ENCODE assay signal across 30 mouse cellular contexts in genomic region chr8:94725998-94726397, GRCm38 (mm10). TPM values are rescaled to one million over a fixed set of nuclear protein-coding genes. Genes with fewer than 3 reads are reported as not detected.
DNase-seq lines count a peak whose midpoint lies in the region; ATAC-seq and TF ChIP-seq lines count a peak whose summit lies in the region.
"Had no signal": no experiment of that assay in that cellular context is flagged by ENCODE, and none has a peak within 500 bp of the region (broad histone marks: within the 10 kb centered on the region; RNA-seq: fewer than 3 reads in every experiment).

No protein-coding gene starts in this region.

- intact Hi-C loops in heart, adult 2 months (cut with DNase I), result no loop called here

- no peak for ATAC-seq in kidney, embryonic 15.5 days (replicated peaks; ENCODE audit: low FRiP score)
- ATAC-seq in lung, embryonic 14.5 days (ENCODE audit: insufficient read depth), result no peak
- ATAC-seq: activated CD4-positive, CD25-positive, alpha-beta regulatory T cell, adult 4 months; forebrain, embryonic 15.5 days had no signal

- no peak for TF ChIP-seq CTCF in heart, adult 2 months (IDR thresholded peaks at IDR 0.05)
- no peak for TF ChIP-seq CTCF in lung, embryonic 14.5 days (IDR thresholded peaks at IDR 0.05; ENCODE audit: low read depth)
- no peak for TF ChIP-seq CTCF in lung, adult 2 months (IDR thresholded peaks at IDR 0.05; ENCODE audit: insufficient read depth, low read length)

- H3K4me2 ChIP-seq in kidney, embryonic 15.5 days, result no peak overlapping the region
- no peak overlapping the region for H3K4me2 ChIP-seq in lung, embryonic 14.5 days
- H3K4me2 ChIP-seq: embryonic facial prominence, embryonic 13.5 days; forebrain, embryonic 12.5 days; forebrain, embryonic 15.5 days; heart, embryonic 11.5 days; hindbrain, embryonic 12.5 days had no signal

- no peaks in the 10 kb centered on the region for H3K9me3 ChIP-seq in kidney, embryonic 15.5 days (replicated peaks)
- H3K9me3 ChIP-seq in lung, embryonic 14.5 days (ENCODE audit: low read depth, low read length), result no peaks in the 10 kb centered on the region
- H3K9me3 ChIP-seq: embryonic facial prominence, embryonic 10.5 days; embryonic facial prominence, embryonic 13.5 days; forebrain, embryonic 12.5 days; forebrain, embryonic 15.5 days; hindbrain, embryonic 12.5 days had no signal

- H3K27ac ChIP-seq in heart, adult 2 months, result no peak overlapping the region
- peak overlapping the region; percentile 29; the same call in 1 of the 2 replicates for H3K27ac ChIP-seq in kidney, embryonic 15.5 days
- no peak overlapping the region for H3K27ac ChIP-seq in lung, embryonic 14.5 days (ENCODE audit: low read depth)
- H3K27ac ChIP-seq: embryonic facial prominence, embryonic 10.5 days; embryonic facial prominence, embryonic 13.5 days; forebrain, embryonic 12.5 days; forebrain, embryonic 15.5 days; hindbrain, embryonic 12.5 days had no signal

- DNase-seq in heart, adult 11 months, result peak; percentile 61
- no peak for DNase-seq in heart, adult 2 months
- DNase-seq in kidney, postnatal 4 days, result no peak
- peak; percentile 27 for DNase-seq in lung, embryonic 14.5 days
- DNase-seq in lung, postnatal 14 days, result no peak
- peak; percentile 32 for DNase-seq in lung, postnatal 36 days
- DNase-seq in lung, adult 2 months, result no peak
- DNase-seq: adrenal gland, adult 8-10 months; adrenal gland, postnatal 25 days; cerebellum, adult 11-12 months; cerebellum, adult 8-10 months; cerebellum, postnatal 10 days; cerebellum, postnatal 36 days; embryo, embryonic 11 days; gastrocnemius, postnatal 25 days had no signal

- TF ChIP-seq POLR2A in heart, adult 2 months (IDR thresholded peaks at IDR 0.05; ENCODE audit: insufficient read depth, low read depth, low read length), result no peak
- no peak for TF ChIP-seq POLR2A in lung, adult 2 months (IDR thresholded peaks at IDR 0.05; ENCODE audit: borderline replicate concordance, extremely low read depth, low read depth, low read length)

- no peaks in the 10 kb centered on the region for H3K27me3 ChIP-seq in heart, adult 2 months (ENCODE audit: control insufficient read depth, insufficient read depth, low read length)
- no peaks in the 10 kb centered on the region for H3K27me3 ChIP-seq in kidney, embryonic 15.5 days
- no peaks in the 10 kb centered on the region for H3K27me3 ChIP-seq in lung, embryonic 14.5 days (ENCODE audit: insufficient read depth, low read length)
- H3K27me3 ChIP-seq: embryonic facial prominence, embryonic 13.5 days; forebrain, embryonic 12.5 days; forebrain, embryonic 15.5 days; hindbrain, embryonic 12.5 days had no signal

- no peaks in the 10 kb centered on the region for H3K79me2 ChIP-seq in heart, adult 2 months (replicated peaks; ENCODE audit: control insufficient read depth, insufficient read depth, low read length)

- H3K4me3 ChIP-seq in heart, adult 2 months, result no peak overlapping the region
- no peak overlapping the region for H3K4me3 ChIP-seq in kidney, embryonic 15.5 days (replicated peaks)
- no peak overlapping the region for H3K4me3 ChIP-seq in lung, embryonic 14.5 days (ENCODE audit: low read depth, low read length)
- H3K4me3 ChIP-seq in lung, adult 2 months (replicated peaks; ENCODE audit: extremely low read depth, low read depth, low read length), result no peak overlapping the region
- H3K4me3 ChIP-seq: embryonic facial prominence, embryonic 10.5 days; embryonic facial prominence, embryonic 13.5 days; erythroblast, embryonic 14.5 days; forebrain, embryonic 12.5 days; forebrain, embryonic 15.5 days; hindbrain, embryonic 12.5 days had no signal

- H3K4me1 ChIP-seq in heart, adult 2 months (ENCODE audit: control insufficient read depth, insufficient read depth, low read length), result peaks cover 3% of the 10 kb centered on the region
- peaks cover 6% of the 10 kb centered on the region; the same call in 1 of the 2 replicates for H3K4me1 ChIP-seq in kidney, embryonic 15.5 days
- no peaks in the 10 kb centered on the region for H3K4me1 ChIP-seq in lung, embryonic 14.5 days (ENCODE audit: insufficient read depth)
- H3K4me1 ChIP-seq in lung, adult 2 months (ENCODE audit: control insufficient read depth, insufficient read depth, low read length), result 0 out of 2 replicates have a peak, but pooled peaks cover 2% of the 10 kb centered on the region
- H3K4me1 ChIP-seq: embryonic facial prominence, embryonic 10.5 days; embryonic facial prominence, embryonic 13.5 days; forebrain, embryonic 12.5 days; forebrain, embryonic 15.5 days; hindbrain, embryonic 12.5 days had no signal

- 53% methylated on average over 5 of the region's 5 CpGs for WGBS in heart, adult 2 months
- WGBS in kidney, embryonic 15.5 days, result 76% methylated on average over 5 of the region's 5 CpGs
- 61% methylated on average over 5 of the region's 5 CpGs for WGBS in lung, embryonic 14.5 days
- WGBS in lung, adult 2 months, result 47% methylated on average over 5 of the region's 5 CpGs

- no peak for TF ChIP-seq EP300 in heart, adult 2 months (IDR thresholded peaks at IDR 0.05; ENCODE audit: insufficient read depth, low read depth, low read length)

- no peak overlapping the region for H3K9ac ChIP-seq in heart, adult 2 months (ENCODE audit: low read depth, low read length)
- no peak overlapping the region for H3K9ac ChIP-seq in kidney, embryonic 15.5 days
- H3K9ac ChIP-seq in lung, embryonic 14.5 days, result no peak overlapping the region
- H3K9ac ChIP-seq: embryonic facial prominence, embryonic 13.5 days; forebrain, embryonic 12.5 days; forebrain, embryonic 15.5 days; hindbrain, embryonic 12.5 days had no signal

- H3K36me3 ChIP-seq in heart, adult 2 months (ENCODE audit: control insufficient read depth, insufficient read depth, low read length), result no peaks in the 10 kb centered on the region
- H3K36me3 ChIP-seq in kidney, embryonic 15.5 days, result no peaks in the 10 kb centered on the region
- no peaks in the 10 kb centered on the region for H3K36me3 ChIP-seq in lung, embryonic 14.5 days (ENCODE audit: insufficient read depth)
- H3K36me3 ChIP-seq: embryonic facial prominence, embryonic 10.5 days; embryonic facial prominence, embryonic 13.5 days; forebrain, embryonic 12.5 days; forebrain, embryonic 15.5 days; hindbrain, embryonic 12.5 days had no signal

RNA-seq across cellular contexts. Expression of gene Ccl22, which starts 19.4 kb away (rescaled TPM):
- not detected for total RNA-seq in heart, adult 2 months (2021)
- polyA plus RNA-seq in heart, adult 2 months (2012; rRNA removed), result 0.14 and 0.41 TPM in 2 replicates
- polyA plus RNA-seq in kidney, embryonic 15.5 days (2015; fragmentation: Nextera tagmentation; extraction: Ambion mirVana), result not detected in 2 replicates
- not detected in 2 replicates for polyA plus RNA-seq in lung, embryonic 14.5 days (2014; fragmentation: Nextera tagmentation; extraction: Ambion mirVana)
- polyA plus RNA-seq in lung, adult 2 months (2012; rRNA removed), result 11.8 and 11.9 TPM in 2 replicates
- total RNA-seq: adrenal gland, postnatal 25 days; gastrocnemius, adult 8-10 months; gastrocnemius, postnatal 25 days; heart, adult 8-10 months; heart, postnatal 25 days; hematopoietic stem cell, adult 5-6 weeks had no signal
- polyA plus RNA-seq: embryonic facial prominence, embryonic 10.5 days; embryonic facial prominence, embryonic 13.5 days; forebrain, embryonic 12.5 days; forebrain, embryonic 15.5 days; heart, embryonic 11.5 days; heart, embryonic 14.5 days; heart, postnatal 0 days; hindbrain, embryonic 12.5 days had no signal

RNA-seq across cellular contexts. Expression of gene Pllp, which starts 29.9 kb away (rescaled TPM):
- total RNA-seq in heart, adult 2 months (2021), result under 1 TPM; 0.55 to 0.63 TPM
- 1.1 and 2.6 TPM in 2 replicates for polyA plus RNA-seq in heart, adult 2 months (2012; rRNA removed)
- 12.1 and 13.1 TPM in 2 replicates for polyA plus RNA-seq in kidney, embryonic 15.5 days (2015; fragmentation: Nextera tagmentation; extraction: Ambion mirVana)
- polyA plus RNA-seq in lung, embryonic 14.5 days (2014; fragmentation: Nextera tagmentation; extraction: Ambion mirVana), result 4.2 and 4.4 TPM in 2 replicates
- polyA plus RNA-seq in lung, adult 2 months (2012; rRNA removed), result 108 and 172 TPM in 2 replicates
- total RNA-seq: hematopoietic stem cell, adult 5-6 weeks had no signal
- polyA plus RNA-seq: erythroblast, embryonic 14.5 days; heart, embryonic 11.5 days; heart, embryonic 14.5 days had no signal

RNA-seq across cellular contexts. Expression of gene Cx3cl1, which starts 45.8 kb away (rescaled TPM):
- total RNA-seq in heart, adult 2 months (2021), result 1 to 10 TPM; 5.1 to 5.4 TPM
- polyA plus RNA-seq in heart, adult 2 months (2012; rRNA removed), result 11.3 and 12.0 TPM in 2 replicates
- polyA plus RNA-seq in kidney, embryonic 15.5 days (2015; fragmentation: Nextera tagmentation; extraction: Ambion mirVana), result 9.6 and 9.8 TPM in 2 replicates
- polyA plus RNA-seq in lung, embryonic 14.5 days (2014; fragmentation: Nextera tagmentation; extraction: Ambion mirVana), result 7.3 and 8.0 TPM in 2 replicates
- polyA plus RNA-seq in lung, adult 2 months (2012; rRNA removed), result 65.8 and 132 TPM in 2 replicates
- polyA plus RNA-seq: activated CD4-positive, CD25-positive, alpha-beta regulatory T cell, adult 4 months had no signal

RNA-seq across cellular contexts. Expression of gene Arl2bp, which starts 59.6 kb away (rescaled TPM):
- 10 to 100 TPM; 77.2 to 84.1 TPM for total RNA-seq in heart, adult 2 months (2021)
- 107 and 148 TPM in 2 replicates for polyA plus RNA-seq in heart, adult 2 months (2012; rRNA removed)
- polyA plus RNA-seq in kidney, embryonic 15.5 days (2015; fragmentation: Nextera tagmentation; extraction: Ambion mirVana), result 138 and 142 TPM in 2 replicates
- 68.8 and 78.7 TPM in 2 replicates for polyA plus RNA-seq in lung, embryonic 14.5 days (2014; fragmentation: Nextera tagmentation; extraction: Ambion mirVana)
- polyA plus RNA-seq in lung, adult 2 months (2012; rRNA removed), result 104 and 126 TPM in 2 replicates

Comparison
In these comparisons a context has a peak if more than half of its experiments do, and no peak if none do; other contexts are left out.
1. DNase-seq: peak in heart, adult 11 months (single experiment), lung, embryonic 14.5 days (single experiment) and lung, postnatal 36 days (single experiment); none in heart, adult 2 months (0 of 2), kidney, postnatal 4 days (0 of 2), lung, postnatal 14 days (single experiment) and lung, adult 2 months (single experiment).